Comparison of ENCODE assay signal across 26 mouse cellular contexts in the genomic region with DNA sequence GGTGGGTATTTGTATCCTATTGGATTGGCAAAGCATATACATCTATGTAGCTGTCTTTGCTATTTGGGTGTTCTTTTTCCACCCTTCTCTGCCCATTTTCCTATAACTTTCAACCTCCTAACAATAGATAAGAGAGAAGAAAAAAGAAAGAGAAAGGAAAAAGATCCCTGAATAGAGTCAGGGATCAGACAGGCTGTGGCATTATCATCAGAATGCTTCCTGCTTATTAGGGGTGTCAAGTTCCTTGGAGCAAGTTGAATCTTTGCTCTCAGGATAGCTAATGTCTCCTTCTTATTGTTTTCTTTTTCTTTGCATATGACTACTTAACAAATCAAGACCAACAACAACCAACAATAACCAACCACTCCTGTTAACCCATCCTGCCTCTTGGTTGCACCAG.
"Had no signal": no experiment of that assay in that cellular context is flagged by ENCODE, and none has a peak within 500 bp of the region (broad histone marks: within the 10 kb centered on the region; RNA-seq: fewer than 3 reads in every experiment).

No protein-coding gene starts in this region.

- H3K4me1 ChIP-seq: embryonic facial prominence, embryonic 10.5 days; embryonic facial prominence, embryonic 12.5 days; embryonic facial prominence, embryonic 13.5 days; embryonic facial prominence, embryonic 15.5 days; forebrain, embryonic 12.5 days; forebrain, embryonic 13.5 days; forebrain, embryonic 15.5 days had no signal

- H3K4me3 ChIP-seq: embryonic facial prominence, embryonic 10.5 days; embryonic facial prominence, embryonic 12.5 days; embryonic facial prominence, embryonic 13.5 days; embryonic facial prominence, embryonic 15.5 days; erythroblast, embryonic 14.5 days; forebrain, embryonic 10.5 days; forebrain, embryonic 12.5 days; forebrain, embryonic 13.5 days; forebrain, embryonic 15.5 days; gastrocnemius, adult 2 months; heart, adult 2 months had no signal

- H3K27ac ChIP-seq: embryonic facial prominence, embryonic 10.5 days; embryonic facial prominence, embryonic 12.5 days; embryonic facial prominence, embryonic 13.5 days; embryonic facial prominence, embryonic 15.5 days; forebrain, embryonic 10.5 days; forebrain, embryonic 12.5 days; forebrain, embryonic 13.5 days; forebrain, embryonic 15.5 days; gastrocnemius, adult 2 months; heart, adult 2 months had no signal

- H3K9me3 ChIP-seq: embryonic facial prominence, embryonic 12.5 days; embryonic facial prominence, embryonic 13.5 days; embryonic facial prominence, embryonic 15.5 days; forebrain, embryonic 10.5 days; forebrain, embryonic 12.5 days; forebrain, embryonic 13.5 days; forebrain, embryonic 15.5 days had no signal

- H3K36me3 ChIP-seq: embryonic facial prominence, embryonic 10.5 days; embryonic facial prominence, embryonic 12.5 days; embryonic facial prominence, embryonic 13.5 days; embryonic facial prominence, embryonic 15.5 days; forebrain, embryonic 10.5 days; forebrain, embryonic 12.5 days; forebrain, embryonic 15.5 days had no signal

- ATAC-seq: forebrain, embryonic 13.5 days; forebrain, embryonic 14.5 days; forebrain, embryonic 15.5 days; forebrain, embryonic 16.5 days; forebrain, postnatal 0 days had no signal

- H3K9ac ChIP-seq: embryonic facial prominence, embryonic 12.5 days; embryonic facial prominence, embryonic 13.5 days; embryonic facial prominence, embryonic 15.5 days; forebrain, embryonic 12.5 days; forebrain, embryonic 13.5 days; forebrain, embryonic 15.5 days; forebrain, postnatal 0 days had no signal

- H3K27me3 ChIP-seq: embryonic facial prominence, embryonic 13.5 days; embryonic facial prominence, embryonic 15.5 days; forebrain, embryonic 12.5 days; forebrain, embryonic 13.5 days; forebrain, embryonic 15.5 days had no signal

- DNase-seq: cerebellum, adult 9-11 months; cerebellum, postnatal 10 days; cerebellum, postnatal 14 days; cerebellum, postnatal 25 days; cerebellum, postnatal 36 days; embryo, embryonic 11 days; forebrain, postnatal 0 days; gastrocnemius, adult 2 months; gastrocnemius, postnatal 10 days; gastrocnemius, postnatal 14 days; gastrocnemius, postnatal 25 days; gastrocnemius, postnatal 36 days; heart, adult 11 months; heart, adult 18-20 months; heart, adult 2 months had no signal

- H3K4me2 ChIP-seq: embryonic facial prominence, embryonic 12.5 days; embryonic facial prominence, embryonic 13.5 days; embryonic facial prominence, embryonic 15.5 days; forebrain, embryonic 12.5 days; forebrain, embryonic 13.5 days; forebrain, embryonic 15.5 days had no signal
